Mouse (Mus musculus) forebrain, postnatal 0 days (tissue): ENCODE results near the gene Rad1. TPM values are rescaled to one million over a fixed set of nuclear protein-coding genes. Genes with fewer than 3 reads are reported as not detected.

Experiments used
- ATAC-seq: fragments of 200-750 bp; cut with Nextera tagmentation; 2 replicates; pipeline ENCODE4 v1.8.0; 2017; ENCODE audit warnings: mild to moderate bottlenecking, moderate library complexity
- DNase-seq: peaks from one replicate; pipeline ENCODE4 v3.0.0-alpha.2; 2015
- H3K27ac ChIP-seq: fragments of 300-500 bp; sonication (generic); 2 replicates; pipeline ENCODE4 v1.5.1; 2014; ENCODE audit warnings: low read depth, mild to moderate bottlenecking, antibody characterized with exemption, low read length, moderate library complexity, mixed read lengths
- H3K27me3 ChIP-seq: fragments of 300-500 bp; sonication (generic); 2 replicates; pipeline ENCODE4 v1.6.1; 2014; ENCODE audit warnings: mild to moderate bottlenecking, low read length, mixed read lengths; ENCODE audit not compliant: insufficient read depth
- H3K36me3 ChIP-seq: fragments of 300-500 bp; sonication (generic); 2 replicates; pipeline ENCODE4 v1.6.1; 2014; ENCODE audit warnings: mild to moderate bottlenecking, moderate library complexity; ENCODE audit not compliant: insufficient read depth
- H3K4me1 ChIP-seq: fragments of 300-500 bp; sonication (generic); 2 replicates; pipeline ENCODE4 v1.6.1; 2014; ENCODE audit warnings: antibody characterized with exemption; ENCODE audit not compliant: insufficient read depth
- H3K4me2 ChIP-seq: fragments of 300-500 bp; sonication (generic); 2 replicates; pipeline ENCODE4 v1.6.1; 2014; ENCODE audit warnings: low read depth, mild to moderate bottlenecking, moderate library complexity
- H3K4me3 ChIP-seq: fragments of 300-500 bp; sonication (generic); 2 replicates; pipeline ENCODE4 v1.5.1; 2014; ENCODE audit warnings: low read depth, low read length, mixed read lengths
- H3K9ac ChIP-seq: fragments of 300-500 bp; sonication (generic); 2 replicates; pipeline ENCODE4 v1.6.1; 2014; ENCODE audit warnings: mild to moderate bottlenecking
- H3K9me3 ChIP-seq: fragments of 300-500 bp; sonication (generic); 2 replicates; pipeline ENCODE4 v1.6.1; 2016; ENCODE audit warnings: low read length
- CTCF ChIP-seq: sonication (generic); IDR thresholded peaks from 2 replicates; pipeline ENCODE4 v1.5.1; 2016; ENCODE audit warnings: antibody characterized with exemption, control low read depth, low read depth
- WGBS: fragments of 180-500 bp; shearing (Covaris S2); extraction: QIAGEN DNeasy Blood & Tissue Kit; methylation state at CpG from one replicate; pipeline ENCODE4 v1.1.7; 2014; 5-methylcytosine and 5-hydroxymethylcytosine counted together
- polyA plus RNA-seq: library from polyadenylated mRNA; unstranded; fragments of >200 nt; fragmentation: Nextera tagmentation; extraction: Ambion mirVana; gene quantifications from 2 replicates; pipeline ENCODE4 v1.2.1, GENCODE M21; 2015
- total RNA-seq: library from RNA; depleted of rRNA; stranded (reverse); fragments of >200 nt; gene quantifications from 2 replicates; pipeline ENCODE4 v1.2.3, GENCODE M21; 2014

Rad1 gene
- total and polyA plus RNA-seq, 2 experiments from 2014 or later = 18.7 to 23.3 TPM

DNA sequence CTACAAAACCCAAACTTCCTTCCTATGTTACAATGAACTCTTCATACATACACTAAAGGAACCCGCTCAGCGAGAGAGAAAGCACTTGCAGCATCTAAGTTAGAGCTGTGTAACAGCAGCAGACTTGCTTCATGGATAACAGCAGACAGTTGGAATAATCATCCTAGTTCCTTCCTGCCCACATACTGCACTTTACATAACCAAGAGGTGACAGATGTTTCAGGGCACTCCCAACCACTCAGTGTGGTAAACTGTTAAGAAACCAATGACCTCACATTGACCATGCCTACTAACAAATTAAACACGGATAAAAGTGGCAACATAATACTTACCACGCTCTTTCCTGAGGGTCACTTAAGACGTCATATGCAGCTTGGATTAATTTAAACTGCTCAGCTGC is 22.3 kb upstream of the Rad1 start:
- Histone ChIP-seq H3K36me3 (peaks cover 31% of the 10 kb centered on the region), H3K27ac (no peak overlapping the region), H3K9me3 (no peaks in the 10 kb centered on the region), H3K4me2 (no peak overlapping the region), H3K27me3 (no peaks in the 10 kb centered on the region), H3K9ac (no peak overlapping the region), H3K4me3 (no peak overlapping the region), H3K4me1 (no peaks in the 10 kb centered on the region)
- no peak for TF ChIP-seq CTCF
- ATAC-seq (no peak), DNase-seq (no peak)
- whole genome bisulfite sequencing = 87% methylated on average over 5 of the region's 5 CpGs

DNA sequence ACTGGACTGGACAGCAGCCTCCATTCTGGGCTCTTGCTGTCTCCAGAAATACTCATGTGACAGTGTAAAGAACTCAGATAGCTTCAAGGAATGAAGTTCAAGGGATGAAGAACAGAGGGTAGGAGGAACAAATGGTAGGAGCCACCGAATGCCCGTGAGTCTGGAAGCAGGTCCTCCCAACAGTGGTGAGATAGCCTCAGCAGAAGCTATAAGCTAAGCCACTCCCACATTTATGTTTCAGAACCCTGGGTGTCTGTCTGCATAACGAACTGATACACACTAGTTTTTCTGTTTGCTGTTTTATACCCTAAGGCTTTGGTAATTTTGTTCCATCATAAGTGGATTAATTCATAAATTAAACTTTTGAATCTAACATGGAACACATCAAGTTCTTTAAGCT is 21.1 kb upstream of the Rad1 start:
- Histone ChIP-seq H3K9ac (no peak overlapping the region), H3K27me3 (no peaks in the 10 kb centered on the region), H3K4me3 (no peak overlapping the region), H3K4me2 (no peak overlapping the region), H3K4me1 (0 out of 2 replicates have a peak, but pooled peaks cover 4% of the 10 kb centered on the region), H3K9me3 (no peaks in the 10 kb centered on the region), H3K36me3 (peaks cover 24% of the 10 kb centered on the region), H3K27ac (no peak overlapping the region)
- WGBS = 97% methylated on average over 3 of the region's 3 CpGs
- no peak for TF ChIP-seq CTCF
- no peak for ATAC-seq
- no peak for DNase-seq

DNA sequence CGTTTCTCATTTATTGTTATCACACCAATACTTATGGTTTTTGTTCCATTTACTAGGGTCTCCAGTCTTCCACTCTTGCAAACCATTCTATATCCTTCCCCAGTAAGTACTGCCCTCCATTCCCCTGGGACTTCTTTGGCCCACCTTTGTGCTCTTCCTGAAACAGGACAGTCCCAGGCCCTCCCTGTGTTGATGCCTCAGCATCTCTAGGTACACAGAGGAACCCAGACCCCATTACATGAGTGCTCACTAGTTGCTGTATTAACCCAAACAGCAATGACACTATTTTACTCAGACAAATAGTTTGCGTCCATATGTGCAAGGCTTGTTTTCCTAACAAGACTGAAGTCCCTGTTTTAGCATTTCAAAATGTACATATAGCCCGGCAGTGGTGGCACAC is 17.1 kb upstream of the Rad1 start:
- ATAC-seq = no peak
- no peak for DNase-seq
- Histone ChIP-seq H3K4me3 (no peak overlapping the region), H3K9me3 (no peaks in the 10 kb centered on the region), H3K4me1 (0 out of 2 replicates have a peak, but pooled peaks cover 4% of the 10 kb centered on the region), H3K27ac (no peak overlapping the region), H3K4me2 (no peak overlapping the region; the same call in 1 of the 2 replicates), H3K36me3 (no peaks in the 10 kb centered on the region), H3K27me3 (no peaks in the 10 kb centered on the region), H3K9ac (no peak overlapping the region)
- TF ChIP-seq CTCF = no peak
- 81% methylated on average over 3 of the region's 3 CpGs for WGBS

DNA sequence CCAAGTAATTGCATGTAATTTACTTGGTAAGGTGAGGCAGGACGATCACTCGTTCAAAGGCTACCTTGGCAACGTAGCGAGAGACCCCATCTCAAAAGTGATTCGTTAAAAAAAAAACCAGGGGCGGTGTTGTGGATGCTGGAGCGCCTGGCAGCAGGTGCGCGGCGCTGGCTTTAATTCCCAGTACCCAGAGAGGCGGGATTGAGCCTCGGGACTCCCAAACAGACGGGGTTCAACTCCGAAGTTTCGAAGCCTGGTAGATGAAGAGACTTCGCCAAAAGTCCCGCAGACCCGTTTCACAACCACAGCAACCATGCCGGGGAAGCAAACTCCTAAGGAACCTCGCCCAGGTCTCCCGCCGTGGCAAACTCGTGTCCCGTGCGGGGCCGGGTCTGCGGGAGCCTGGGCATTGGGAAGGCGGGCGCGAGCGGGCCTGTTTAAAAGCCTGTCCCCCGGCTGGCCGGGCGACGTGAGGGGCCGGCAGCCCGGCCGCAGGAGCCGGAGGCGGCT is 16.1 kb upstream of the Rad1 start:
- peak overlapping the region; percentile 83 for H3K27ac ChIP-seq
- H3K4me2 ChIP-seq = peak overlapping the region; percentile 76
- under 1% methylated on average over 40 of the region's 40 CpGs for WGBS
- peak overlapping the region; percentile 79 for H3K9ac ChIP-seq
- H3K4me1 ChIP-seq = 0 out of 2 replicates have a peak, but pooled peaks cover 4% of the 10 kb centered on the region
- H3K36me3 ChIP-seq = no peaks in the 10 kb centered on the region; the same call in 1 of the 2 replicates
- peak overlapping the region; percentile 92 for H3K4me3 ChIP-seq
- no peaks in the 10 kb centered on the region for H3K9me3 ChIP-seq
- ATAC-seq = no peak; the same call in none of the 2 replicates
- no peaks in the 10 kb centered on the region for H3K27me3 ChIP-seq
- no peak for TF ChIP-seq CTCF
- DNase-seq = peak; percentile 42

DNA sequence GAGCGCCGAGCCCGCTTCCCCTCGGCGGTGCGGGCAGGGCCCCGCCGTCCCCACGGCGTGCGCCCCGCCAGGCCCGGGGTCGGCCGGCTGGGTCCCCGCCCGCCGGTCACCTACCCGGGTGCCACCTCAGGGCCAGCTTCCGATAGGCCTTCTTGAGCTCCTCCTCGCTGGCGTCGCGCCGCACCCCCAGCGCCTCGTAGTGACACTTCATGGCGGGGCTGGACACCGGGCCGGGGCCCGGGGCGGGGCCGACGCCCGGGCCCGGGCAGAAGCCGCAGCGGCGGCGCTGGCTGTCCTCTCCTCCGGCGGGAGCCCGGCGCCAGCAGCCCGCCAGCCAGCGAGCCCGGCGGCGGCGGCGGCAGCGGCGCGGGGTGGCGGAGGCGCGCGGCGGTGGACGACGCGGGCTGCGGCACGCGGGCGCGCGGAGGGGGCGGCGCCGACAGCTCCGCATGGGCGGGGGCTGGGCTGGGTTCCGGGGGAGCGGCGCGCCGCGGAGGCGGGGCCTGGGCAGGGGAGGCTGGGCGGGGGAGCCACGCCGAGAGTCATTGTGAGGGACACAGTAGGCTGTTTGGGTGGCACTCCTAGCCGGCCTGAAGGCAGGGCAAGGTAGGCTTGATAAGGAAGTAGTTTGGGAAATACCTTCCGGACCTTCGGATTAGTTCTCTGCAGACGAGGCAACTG is 15.5 kb upstream of the Rad1 start, which contains the start of gene Dnajc21:
Gene Dnajc21 (minus strand): TSS at position 366 of the 681 bp plus-strand sequence.
- peak; percentile 86 for DNase-seq
- peak within 1 kb of the TSS; percentile 76 for H3K4me2 ChIP-seq
- H3K4me3 ChIP-seq = peak within 1 kb of the TSS; percentile 92
- no peaks in the 10 kb centered on the region for H3K27me3 ChIP-seq
- peak within 1 kb of the TSS; percentile 79 for H3K9ac ChIP-seq
- under 1% methylated on average over 67 of the region's 87 CpGs for WGBS
- no peak for TF ChIP-seq CTCF
- no peaks in the 10 kb centered on the region for H3K9me3 ChIP-seq
- H3K36me3 ChIP-seq = peaks cover 3% of the 10 kb centered on the region
- H3K27ac ChIP-seq = peak within 1 kb of the TSS; percentile 83
- 0 out of 2 replicates have a peak, but pooled peaks cover 4% of the 10 kb centered on the region for H3K4me1 ChIP-seq
- ATAC-seq = peak; percentile 97

DNA sequence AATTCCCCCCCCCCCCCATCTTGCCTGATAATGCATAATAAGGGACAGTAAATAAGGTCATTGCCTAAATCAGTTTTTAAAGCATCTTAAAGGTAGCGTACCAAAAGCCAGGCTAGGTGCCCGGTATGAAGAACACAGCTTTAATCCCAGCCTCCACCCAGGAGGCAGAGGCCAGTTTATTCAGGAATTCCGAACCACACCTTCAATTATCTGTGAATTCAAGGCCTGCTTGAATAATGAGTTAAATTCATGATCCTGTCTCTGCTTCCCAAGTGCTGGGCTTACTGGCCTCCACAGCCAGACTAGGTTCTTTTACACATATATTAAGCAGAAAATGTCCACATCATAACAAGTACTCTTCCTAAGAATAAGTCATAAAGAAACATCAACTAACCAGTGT is 14.9 kb upstream of the Rad1 start:
- peak overlapping the region; percentile 92 for H3K4me3 ChIP-seq
- H3K27ac ChIP-seq = no peak overlapping the region
- WGBS = 9% methylated on average over 3 of the region's 3 CpGs
- TF ChIP-seq CTCF = no peak
- H3K4me2 ChIP-seq = peak overlapping the region; percentile 76
- H3K36me3 ChIP-seq = peaks cover 9% of the 10 kb centered on the region
- peak overlapping the region; percentile 79 for H3K9ac ChIP-seq
- H3K9me3 ChIP-seq = no peaks in the 10 kb centered on the region
- ATAC-seq = no peak
- no peak for DNase-seq
- H3K4me1 ChIP-seq = 0 out of 2 replicates have a peak, but pooled peaks cover 4% of the 10 kb centered on the region
- H3K27me3 ChIP-seq = no peaks in the 10 kb centered on the region

DNA sequence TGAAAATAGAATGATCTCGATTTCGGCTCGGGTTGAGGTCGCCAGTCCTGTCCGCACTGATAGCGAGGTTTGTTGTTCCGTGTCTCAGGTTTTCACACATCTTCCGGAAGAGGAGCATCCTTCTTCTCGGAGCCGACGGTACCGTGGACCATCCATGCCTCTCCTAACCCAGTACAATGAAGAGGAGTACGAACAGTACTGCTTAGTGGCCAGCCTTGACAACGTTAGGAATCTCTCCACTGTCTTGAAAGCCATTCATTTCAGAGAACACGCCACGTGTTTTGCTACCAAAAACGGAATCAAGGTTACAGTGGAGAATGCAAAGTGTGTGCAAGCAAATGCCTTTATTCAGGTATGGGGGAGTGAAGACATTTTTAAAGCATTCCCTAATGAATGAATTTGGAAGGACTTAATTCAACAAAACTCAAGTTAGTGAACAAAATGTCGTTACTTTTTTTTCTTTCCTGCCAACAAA is 584 bp downstream of the Rad1 start:
- DNase-seq (no peak), ATAC-seq (peak; percentile 55)
- WGBS = 1% methylated on average over 18 of the region's 18 CpGs
- H3K36me3 ChIP-seq = peaks cover 8% of the 10 kb centered on the region
- H3K27ac ChIP-seq = peak overlapping the region; percentile 87
- H3K9me3 ChIP-seq = no peaks in the 10 kb centered on the region
- H3K27me3 ChIP-seq = no peaks in the 10 kb centered on the region
- peak overlapping the region; percentile 90 for H3K4me3 ChIP-seq
- TF ChIP-seq CTCF = no peak
- H3K4me2 ChIP-seq = peak overlapping the region; percentile 71
- peaks cover 12% of the 10 kb centered on the region; the same call in 1 of the 2 replicates for H3K4me1 ChIP-seq
- peak overlapping the region; percentile 72 for H3K9ac ChIP-seq
